Mouse (Mus musculus): Measurements from ENCODE around the gene Tlr7. TPM values are rescaled to one million over a fixed set of nuclear protein-coding genes. Genes with fewer than 3 reads are reported as not detected.

The Tlr7 gene
- polyA plus RNA-seq, 1 experiment from 2014 or later = 0.49 TPM

DNA sequence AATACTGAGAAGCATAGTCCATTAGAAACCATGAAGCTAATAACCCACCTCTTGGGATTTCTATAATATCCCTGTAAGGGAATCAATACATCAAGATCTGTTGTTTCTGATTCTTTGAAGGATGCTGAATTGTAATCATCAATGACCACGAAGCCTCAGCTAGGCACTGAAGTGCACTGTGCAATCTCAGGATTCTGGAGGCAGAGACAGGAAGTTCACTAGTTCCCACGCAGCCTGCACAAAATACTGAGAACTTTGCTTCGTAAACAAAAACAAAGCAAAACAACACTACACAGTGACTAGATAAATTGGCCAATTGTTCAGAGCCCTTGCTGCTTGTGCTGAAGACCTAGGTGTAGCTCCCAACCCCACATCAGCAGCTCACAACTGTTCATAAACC lies 11.5 kb upstream of the Tlr7 start:
- Histone ChIP-seq H3K9me3 (ENCODE audit: control insufficient read depth, low read length) (no peaks in the 10 kb centered on the region), H3K4me2 (ENCODE audit: low read length) (no peak overlapping the region), H3K9ac (ENCODE audit: low read length) (no peak overlapping the region), H3K27me3 (replicated peaks; ENCODE audit: control insufficient read depth, insufficient read depth, low read length) (no peaks in the 10 kb centered on the region), H3K4me3 (ENCODE audit: low read depth, low read length) (no peak overlapping the region), H3K36me3 (ENCODE audit: control insufficient read depth, insufficient read depth, low read length) (no peaks in the 10 kb centered on the region), H3K27ac (ENCODE audit: low read depth) (no peak overlapping the region), H3K4me1 (replicated peaks; ENCODE audit: control insufficient read depth, insufficient read depth, low read length) (no peaks in the 10 kb centered on the region)
- 79% methylated on average over 3 of the region's 3 CpGs for WGBS
- ATAC-seq (replicated peaks; ENCODE audit: low FRiP score, low TSS enrichment, low read depth) (no peak), DNase-seq (ENCODE audit: low spot score) (no peak)

DNA sequence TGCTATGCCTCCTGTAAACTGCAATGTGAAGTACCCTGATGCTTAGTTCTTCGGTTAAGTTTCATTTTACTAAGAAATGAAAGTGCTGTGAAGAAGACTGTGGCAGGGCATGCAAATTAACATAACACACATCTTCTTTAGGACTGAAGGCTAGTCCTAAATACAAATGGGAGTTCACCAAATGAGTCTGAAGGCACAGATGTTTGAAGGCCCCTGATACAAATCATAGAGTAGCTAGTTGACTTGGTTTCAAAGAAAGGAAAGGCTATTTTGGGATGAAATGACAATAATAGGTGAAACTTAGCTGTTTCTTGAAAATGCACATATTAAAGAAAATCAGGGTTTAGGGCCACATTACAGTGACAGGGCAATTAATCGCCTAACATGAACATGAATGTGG lies 9.8 kb upstream of the Tlr7 start:
- H3K4me2 ChIP-seq (ENCODE audit: low read length) = no peak overlapping the region
- no peak for ATAC-seq (replicated peaks; ENCODE audit: low FRiP score, low TSS enrichment, low read depth)

DNA sequence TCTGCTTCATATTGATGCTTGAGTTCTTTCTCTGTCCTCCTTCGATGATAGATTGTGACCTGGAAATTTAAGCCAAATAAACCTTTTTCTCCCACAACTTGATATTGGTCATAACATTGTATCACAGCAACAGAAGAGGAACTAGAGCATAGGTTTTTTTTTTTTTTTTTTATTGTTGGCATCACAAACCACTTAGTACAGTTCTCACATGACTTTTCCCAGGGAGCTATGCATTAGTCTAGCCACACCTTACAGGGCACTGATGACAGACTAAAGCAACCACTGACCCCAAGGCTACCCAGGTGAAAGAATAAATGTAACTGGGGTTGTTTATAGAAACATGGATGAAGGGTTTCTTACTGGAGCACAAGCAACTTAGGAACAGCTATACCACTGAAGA lies 7.6 kb upstream of the Tlr7 start:
- ATAC-seq (replicated peaks; ENCODE audit: low FRiP score, low TSS enrichment, low read depth) = no peak
- no peak overlapping the region for H3K27ac ChIP-seq (ENCODE audit: low read depth)

More for the DNA sequence above, 9.8 kb upstream of the Tlr7 start:
- H3K4me3 ChIP-seq (ENCODE audit: low read depth, low read length) = no peak overlapping the region
- no peak overlapping the region for H3K27ac ChIP-seq (ENCODE audit: low read depth)
- no peaks in the 10 kb centered on the region for H3K4me1 ChIP-seq (replicated peaks; ENCODE audit: control insufficient read depth, insufficient read depth, low read length)
- H3K27me3 ChIP-seq (replicated peaks; ENCODE audit: control insufficient read depth, insufficient read depth, low read length) = no peaks in the 10 kb centered on the region
- H3K36me3 ChIP-seq (ENCODE audit: control insufficient read depth, insufficient read depth, low read length) = no peaks in the 10 kb centered on the region
- no peaks in the 10 kb centered on the region for H3K9me3 ChIP-seq (ENCODE audit: control insufficient read depth, low read length)
- H3K9ac ChIP-seq (ENCODE audit: low read length) = no peak overlapping the region
- DNase-seq (ENCODE audit: low spot score) = no peak
- WGBS = 88% methylated on average over 2 of the region's 2 CpGs

DNA sequence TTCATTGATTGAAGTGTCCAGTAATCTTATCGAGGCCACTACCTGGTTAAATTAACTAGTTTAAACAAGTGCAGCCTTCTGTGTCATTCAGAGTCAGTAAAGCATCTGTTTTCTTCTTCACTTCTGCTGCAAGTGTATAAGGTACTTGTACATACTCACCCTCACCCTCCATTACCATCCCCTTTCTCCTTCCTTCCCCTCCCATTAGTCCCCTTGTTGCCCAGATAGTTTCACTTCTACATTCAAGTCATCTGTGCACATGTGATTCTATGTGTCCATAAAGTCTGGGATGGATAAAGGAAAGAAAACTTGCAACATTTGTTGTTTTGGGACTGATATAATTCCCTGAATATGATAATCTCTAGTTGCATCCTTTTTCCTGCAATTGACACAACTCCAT lies 4.2 kb upstream of the Tlr7 start:
- Histone ChIP-seq H3K9me3 (ENCODE audit: control insufficient read depth, low read length) (no peaks in the 10 kb centered on the region), H3K4me1 (replicated peaks; ENCODE audit: control insufficient read depth, insufficient read depth, low read length) (no peaks in the 10 kb centered on the region), H3K27ac (ENCODE audit: low read depth) (no peak overlapping the region), H3K4me2 (ENCODE audit: low read length) (no peak overlapping the region), H3K4me3 (ENCODE audit: low read depth, low read length) (no peak overlapping the region), H3K9ac (ENCODE audit: low read length) (no peak overlapping the region), H3K36me3 (ENCODE audit: control insufficient read depth, insufficient read depth, low read length) (no peaks in the 10 kb centered on the region), H3K27me3 (replicated peaks; ENCODE audit: control insufficient read depth, insufficient read depth, low read length) (0 out of 2 replicates have a peak, but pooled peaks cover under 1% of the 10 kb centered on the region)
- 92% methylated on average over 1 of the region's 1 CpGs for WGBS
- DNase-seq (ENCODE audit: low spot score) = no peak
- no peak for ATAC-seq (replicated peaks; ENCODE audit: low FRiP score, low TSS enrichment, low read depth)

More for the DNA sequence above, 7.6 kb upstream of the Tlr7 start:
- Histone ChIP-seq H3K36me3 (ENCODE audit: control insufficient read depth, insufficient read depth, low read length) (no peaks in the 10 kb centered on the region), H3K9ac (ENCODE audit: low read length) (no peak overlapping the region), H3K4me3 (ENCODE audit: low read depth, low read length) (no peak overlapping the region), H3K27me3 (replicated peaks; ENCODE audit: control insufficient read depth, insufficient read depth, low read length) (no peaks in the 10 kb centered on the region), H3K9me3 (ENCODE audit: control insufficient read depth, low read length) (no peaks in the 10 kb centered on the region), H3K4me1 (replicated peaks; ENCODE audit: control insufficient read depth, insufficient read depth, low read length) (no peaks in the 10 kb centered on the region), H3K4me2 (ENCODE audit: low read length) (no peak overlapping the region)
- DNase-seq (ENCODE audit: low spot score) = no peak
- 91% methylated on average over 1 of the region's 1 CpGs for WGBS

DNA sequence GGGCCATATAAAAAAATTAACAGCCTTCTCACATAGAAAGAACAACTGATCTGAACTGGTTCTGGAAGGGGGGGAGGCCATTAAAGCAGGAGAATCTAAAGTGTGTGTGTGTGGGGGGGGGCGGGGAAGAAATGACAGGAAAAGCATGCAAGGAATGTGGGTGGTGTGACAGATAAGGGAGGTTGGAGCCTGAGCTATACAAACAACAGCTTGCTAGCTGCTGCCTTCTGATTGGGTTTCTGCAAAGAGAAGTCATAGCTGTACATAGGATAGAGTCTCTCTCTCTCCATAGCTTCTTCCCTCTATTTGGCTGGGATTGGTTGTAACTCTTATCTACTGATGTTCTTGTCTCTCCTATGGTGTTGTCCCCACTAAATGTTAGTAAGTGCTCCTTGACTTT lies 2.2 kb upstream of the Tlr7 start:
- ATAC-seq (replicated peaks; ENCODE audit: low FRiP score, low TSS enrichment, low read depth) (no peak), DNase-seq (ENCODE audit: low spot score) (no peak)
- WGBS = 22% methylated on average over 1 of the region's 1 CpGs
- Histone ChIP-seq H3K4me3 (ENCODE audit: low read depth, low read length) (no peak overlapping the region), H3K4me2 (ENCODE audit: low read length) (no peak overlapping the region), H3K36me3 (ENCODE audit: control insufficient read depth, insufficient read depth, low read length) (no peaks in the 10 kb centered on the region), H3K4me1 (replicated peaks; ENCODE audit: control insufficient read depth, insufficient read depth, low read length) (no peaks in the 10 kb centered on the region), H3K27me3 (replicated peaks; ENCODE audit: control insufficient read depth, insufficient read depth, low read length) (0 out of 2 replicates have a peak, but pooled peaks cover 5% of the 10 kb centered on the region), H3K9me3 (ENCODE audit: control insufficient read depth, low read length) (no peaks in the 10 kb centered on the region), H3K9ac (ENCODE audit: low read length) (no peak overlapping the region), H3K27ac (ENCODE audit: low read depth) (no peak overlapping the region)

DNA sequence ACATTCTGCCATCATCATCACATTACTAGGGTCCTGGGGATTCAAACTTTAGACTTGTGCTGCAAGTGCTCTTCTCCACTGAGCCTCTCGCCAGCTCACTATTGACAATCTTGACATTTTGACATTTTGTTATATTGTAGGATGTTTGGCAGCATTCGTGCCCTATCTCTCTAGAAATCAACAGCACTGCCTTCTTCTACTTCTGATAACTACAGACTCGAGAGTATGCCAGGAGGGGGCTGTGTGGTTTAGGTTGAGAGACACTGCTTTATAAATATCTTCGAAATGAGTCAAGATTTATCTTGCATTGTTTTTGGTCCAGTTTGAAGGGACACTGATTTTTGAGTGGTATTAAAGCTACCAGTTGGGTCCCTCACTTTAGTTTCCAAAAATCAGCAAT lies 635 bp upstream of the Tlr7 start:
- 68% methylated on average over 4 of the region's 4 CpGs for WGBS
- H3K27ac ChIP-seq (ENCODE audit: low read depth) = no peak overlapping the region
- no peak overlapping the region for H3K4me2 ChIP-seq (ENCODE audit: low read length)
- H3K4me1 ChIP-seq (replicated peaks; ENCODE audit: control insufficient read depth, insufficient read depth, low read length) = no peaks in the 10 kb centered on the region
- H3K9me3 ChIP-seq (ENCODE audit: control insufficient read depth, low read length) = no peaks in the 10 kb centered on the region
- no peaks in the 10 kb centered on the region for H3K36me3 ChIP-seq (ENCODE audit: control insufficient read depth, insufficient read depth, low read length)
- DNase-seq (ENCODE audit: low spot score) (no peak), ATAC-seq (replicated peaks; ENCODE audit: low FRiP score, low TSS enrichment, low read depth) (no peak)
- no peak overlapping the region for H3K9ac ChIP-seq (ENCODE audit: low read length)
- 0 out of 2 replicates have a peak, but pooled peaks cover 5% of the 10 kb centered on the region for H3K27me3 ChIP-seq (replicated peaks; ENCODE audit: control insufficient read depth, insufficient read depth, low read length)
- no peak overlapping the region for H3K4me3 ChIP-seq (ENCODE audit: low read depth, low read length)

DNA sequence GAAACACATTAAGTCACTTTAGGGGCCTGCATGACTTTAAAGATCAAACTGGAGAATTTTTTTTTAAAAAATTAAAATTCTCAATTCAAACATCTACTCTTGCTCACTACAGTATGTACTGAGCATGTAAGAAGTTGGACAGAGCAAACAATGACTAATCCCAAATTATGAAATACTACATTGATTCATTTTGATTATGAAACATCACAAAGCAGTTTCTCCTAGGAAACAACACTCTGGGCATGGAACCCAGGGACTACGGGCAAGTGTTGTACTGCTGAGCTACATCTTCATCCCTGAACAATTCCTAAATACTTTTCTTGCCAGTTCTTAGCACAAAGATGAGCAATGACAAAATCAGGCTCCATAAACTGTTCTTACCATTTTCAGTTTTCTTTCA lies 738 bp downstream of the Tlr7 start:
- 93% methylated on average over 1 of the region's 1 CpGs for WGBS
- no peak overlapping the region for H3K4me3 ChIP-seq (ENCODE audit: low read depth, low read length)
- H3K27ac ChIP-seq (ENCODE audit: low read depth) = no peak overlapping the region
- H3K9me3 ChIP-seq (ENCODE audit: control insufficient read depth, low read length) = no peaks in the 10 kb centered on the region
- no peak overlapping the region for H3K4me2 ChIP-seq (ENCODE audit: low read length)
- no peaks in the 10 kb centered on the region for H3K36me3 ChIP-seq (ENCODE audit: control insufficient read depth, insufficient read depth, low read length)
- no peak overlapping the region for H3K9ac ChIP-seq (ENCODE audit: low read length)
- DNase-seq (ENCODE audit: low spot score) = no peak
- H3K27me3 ChIP-seq (replicated peaks; ENCODE audit: control insufficient read depth, insufficient read depth, low read length) = 0 out of 2 replicates have a peak, but pooled peaks cover 5% of the 10 kb centered on the region
- ATAC-seq (replicated peaks; ENCODE audit: low FRiP score, low TSS enrichment, low read depth) = no peak
- no peaks in the 10 kb centered on the region for H3K4me1 ChIP-seq (replicated peaks; ENCODE audit: control insufficient read depth, insufficient read depth, low read length)

DNA sequence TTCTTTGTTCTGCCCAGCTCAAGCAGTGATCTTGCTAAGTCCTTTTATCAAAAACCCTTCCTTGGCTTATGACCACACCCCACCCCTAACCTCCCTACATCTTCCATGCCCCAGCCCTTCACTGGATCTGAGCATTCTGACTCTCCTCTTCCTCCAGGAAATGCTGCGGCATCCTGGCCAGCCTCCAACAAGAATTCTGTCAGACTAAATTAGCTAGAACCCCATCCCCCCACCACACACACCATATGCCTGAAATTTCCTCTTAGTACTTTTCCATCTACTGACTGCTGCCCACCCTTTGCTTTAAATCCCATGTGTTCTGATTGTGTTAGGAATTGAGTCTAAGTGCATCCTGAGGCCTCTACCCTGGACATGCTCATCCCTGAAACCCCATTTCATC lies 1.3 kb downstream of the Tlr7 start:
- H3K4me1 ChIP-seq (replicated peaks; ENCODE audit: control insufficient read depth, insufficient read depth, low read length) = no peaks in the 10 kb centered on the region

DNA sequence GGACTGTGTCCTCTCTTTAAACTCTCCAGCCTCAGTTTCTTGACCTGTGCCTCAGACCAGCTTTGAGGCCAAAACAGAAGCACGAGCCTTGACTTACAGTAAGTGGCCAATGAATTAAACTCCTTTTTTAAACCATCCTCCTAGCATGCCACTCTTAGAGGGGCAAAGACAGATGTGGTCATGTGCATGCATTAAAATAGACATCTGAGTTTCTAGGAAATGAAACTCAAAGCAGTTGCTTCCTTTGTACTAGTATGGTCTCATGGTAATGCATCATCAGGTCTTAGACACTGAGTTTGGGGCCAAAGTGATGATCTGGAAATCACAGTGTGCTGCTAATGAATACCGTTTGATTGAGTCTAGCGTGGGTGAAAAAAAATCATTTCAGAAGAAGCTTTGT lies 1.8 kb downstream of the Tlr7 start:
- no peak for ATAC-seq (replicated peaks; ENCODE audit: low FRiP score, low TSS enrichment, low read depth)
- DNase-seq (ENCODE audit: low spot score) = no peak
- H3K27ac ChIP-seq (ENCODE audit: low read depth) = no peak overlapping the region
- no peaks in the 10 kb centered on the region for H3K9me3 ChIP-seq (ENCODE audit: control insufficient read depth, low read length)
- no peaks in the 10 kb centered on the region for H3K36me3 ChIP-seq (ENCODE audit: control insufficient read depth, insufficient read depth, low read length)
- no peak overlapping the region for H3K4me2 ChIP-seq (ENCODE audit: low read length)
- H3K4me3 ChIP-seq (ENCODE audit: low read depth, low read length) = no peak overlapping the region
- H3K4me1 ChIP-seq (replicated peaks; ENCODE audit: control insufficient read depth, insufficient read depth, low read length) = no peaks in the 10 kb centered on the region
- H3K9ac ChIP-seq (ENCODE audit: low read length) = no peak overlapping the region
- WGBS = 87% methylated on average over 3 of the region's 3 CpGs
- H3K27me3 ChIP-seq (replicated peaks; ENCODE audit: control insufficient read depth, insufficient read depth, low read length) = 0 out of 2 replicates have a peak, but pooled peaks cover 5% of the 10 kb centered on the region

More for the DNA sequence above, 1.3 kb downstream of the Tlr7 start:
- H3K4me3 ChIP-seq (ENCODE audit: low read depth, low read length) = no peak overlapping the region
- no peaks in the 10 kb centered on the region for H3K36me3 ChIP-seq (ENCODE audit: control insufficient read depth, insufficient read depth, low read length)
- H3K27me3 ChIP-seq (replicated peaks; ENCODE audit: control insufficient read depth, insufficient read depth, low read length) = 0 out of 2 replicates have a peak, but pooled peaks cover 5% of the 10 kb centered on the region
- no peak overlapping the region for H3K9ac ChIP-seq (ENCODE audit: low read length)
- no peak for DNase-seq (ENCODE audit: low spot score)
- no peak for ATAC-seq (replicated peaks; ENCODE audit: low FRiP score, low TSS enrichment, low read depth)
- H3K4me2 ChIP-seq (ENCODE audit: low read length) = no peak overlapping the region
- H3K9me3 ChIP-seq (ENCODE audit: control insufficient read depth, low read length) = no peaks in the 10 kb centered on the region
- no peak overlapping the region for H3K27ac ChIP-seq (ENCODE audit: low read depth)
- 40% methylated on average over 1 of the region's 1 CpGs for WGBS

All from intestine, embryonic 14.5 days (tissue).